Mouse (Mus musculus) thymus, adult 18-20 months (tissue): ENCODE measurements around the gene Tnfsf15.

Experiments used
- DNase-seq, 2 experiments: peaks; one replicate each; pipeline ENCODE4 v3.0.0; 2022; ENCODE audit warnings: mixed read lengths in 2 of 2

Tnfsf15 gene

GRCm38 (mm10) chr4:63744693-63745171 lies at the start of gene Tnfsf15:
TSS of gene Tnfsf15 (minus strand) at chr4:63745113.
- DNase-seq: no peak

- DNase-seq: no peak
Measured at GRCm38 (mm10) chr4:63792328-63792727, 47.4 kb upstream of the Tnfsf15 start.

- no peak for DNase-seq
Measured at GRCm38 (mm10) chr4:63785466-63785865, 40.6 kb upstream of the Tnfsf15 start.

GRCm38 (mm10) chr4:63783826-63784225 lies 38.9 kb upstream of the Tnfsf15 start:
- DNase-seq: no peak

- no peak for DNase-seq
Measured at GRCm38 (mm10) chr4:63782970-63783613, 38.2 kb upstream of the Tnfsf15 start.

GRCm38 (mm10) chr4:63777223-63777622 lies 32.3 kb upstream of the Tnfsf15 start:
- no peak for DNase-seq

- no peak for DNase-seq
Measured at GRCm38 (mm10) chr4:63773306-63774090, 28.6 kb upstream of the Tnfsf15 start.

GRCm38 (mm10) chr4:63772514-63772913 lies 27.6 kb upstream of the Tnfsf15 start:
- DNase-seq: no peak

GRCm38 (mm10) chr4:63771291-63771690 lies 26.4 kb upstream of the Tnfsf15 start:
- DNase-seq: no peak

GRCm38 (mm10) chr4:63769161-63769560 lies 24.2 kb upstream of the Tnfsf15 start:
- DNase-seq: no peak

- no peak for DNase-seq
Measured at GRCm38 (mm10) chr4:63765050-63765449, 20.1 kb upstream of the Tnfsf15 start.

- DNase-seq: no peak
Measured at GRCm38 (mm10) chr4:63759931-63760330, 15.0 kb upstream of the Tnfsf15 start.

GRCm38 (mm10) chr4:63757527-63758154 lies 12.7 kb upstream of the Tnfsf15 start:
- DNase-seq: no peak

- no peak for DNase-seq
Measured at GRCm38 (mm10) chr4:63756072-63756471, 11.2 kb upstream of the Tnfsf15 start.

- DNase-seq: no peak
Measured at GRCm38 (mm10) chr4:63754467-63755020, 9.6 kb upstream of the Tnfsf15 start.

GRCm38 (mm10) chr4:63753855-63754254 lies 8.9 kb upstream of the Tnfsf15 start:
- no peak for DNase-seq

- DNase-seq: no peak
Measured at GRCm38 (mm10) chr4:63752687-63753523, 8.0 kb upstream of the Tnfsf15 start.

GRCm38 (mm10) chr4:63748061-63748730 lies 3.3 kb upstream of the Tnfsf15 start:
- DNase-seq: no peak

- no peak for DNase-seq
Measured at GRCm38 (mm10) chr4:63745271-63745670, 358 bp upstream of the Tnfsf15 start.

GRCm38 (mm10) chr4:63743660-63744059 lies 1.3 kb downstream of the Tnfsf15 start:
- DNase-seq: no peak

- no peak for DNase-seq
Measured at GRCm38 (mm10) chr4:63742763-63743371, 2.0 kb downstream of the Tnfsf15 start.
